Mouse (Mus musculus): Measurements from ENCODE around the gene Ifih1. TPM values are rescaled to one million over a fixed set of nuclear protein-coding genes. Genes with fewer than 3 reads are reported as not detected.

Gene Ifih1
- total and polyA plus RNA-seq, 3 experiments = 2.0 to 3.6 (median 2.2) TPM

- no peak overlapping the region for H3K9ac ChIP-seq (ENCODE audit: insufficient read depth, low read depth)
- no peak overlapping the region for H3K27ac ChIP-seq (ENCODE audit: insufficient read depth, low read depth)
- no peak overlapping the region for H3K4me3 ChIP-seq (replicated peaks in 1 of 3; ENCODE audit: low read depth in 2 of 3, low read length in 2 of 3, poor library complexity in 1 of 3)
These were observed 19.5 kb upstream of the Ifih1 start for GRCm38 (mm10) chr2:62665536-62665935.

GRCm38 (mm10) chr2:62664839-62665238 lies 18.8 kb upstream of the Ifih1 start:
- no peak overlapping the region for H3K27ac ChIP-seq (ENCODE audit: insufficient read depth, low read depth)

More at GRCm38 (mm10) chr2:62665536-62665935, 19.5 kb upstream of the Ifih1 start:
- Histone ChIP-seq H3K9me3 (replicated peaks; ENCODE audit: low read length) (no peaks in the 10 kb centered on the region), H3K27me3 (replicated peaks) (no peaks in the 10 kb centered on the region), H3K4me2 (ENCODE audit: insufficient read depth, low read depth, poor library complexity, severe bottlenecking) (no peak overlapping the region), H3K79me2 (replicated peaks; ENCODE audit: control insufficient read depth, extremely low read depth, insufficient read depth, poor library complexity, severe bottlenecking) (no peaks in the 10 kb centered on the region), H3K36me3 (replicated peaks in 1 of 2; ENCODE audit: control insufficient read depth in 1 of 2, insufficient read depth in 1 of 2, low read length in 1 of 2) (no peaks in the 10 kb centered on the region), H3K4me1 (ENCODE audit: control insufficient read depth in 1 of 2, insufficient read depth in 2 of 2) (peaks cover 0 to 23% of the 10 kb centered on the region in 2 experiments; a peak in 2 of 4 replicates)
- dilution Hi-C loops (cut with MboI; ENCODE audit: extremely low pct_ligation_motif_present, extremely low pct_unique_long_range_greater_than_20kb, low sequenced_read_pairs) (no loop called here), in situ Hi-C loops (cut with MboI; ENCODE audit: low pct_ligation_motif_present, low pct_unique_long_range_greater_than_20kb, low sequenced_read_pairs) (no loop called here)
- no peak for DNase-seq (ENCODE audit: extremely low read depth)
- TF ChIP-seq IRF4 (IDR thresholded peaks at IDR 0.05; ENCODE audit: low read depth, low read length) (no peak), ZKSCAN1 (IDR thresholded peaks at IDR 0.05; ENCODE audit: borderline replicate concordance, low read depth, low read length) (no peak), RAD21 (IDR thresholded peaks at IDR 0.05; ENCODE audit: low read depth, low read length) (no peak), GABPA (IDR thresholded peaks at IDR 0.05; ENCODE audit: insufficient replicate concordance, low read depth, low read length) (no peak), USF1 (IDR thresholded peaks at IDR 0.05; ENCODE audit: low read depth, low read length) (no peak), MAZ (IDR thresholded peaks at IDR 0.05; ENCODE audit: low read depth, low read length) (no peak), ELF1 (IDR thresholded peaks at IDR 0.05; ENCODE audit: low read depth, low read length) (no peak), SIN3A (IDR thresholded peaks at IDR 0.05; ENCODE audit: low read length) (no peak), PAX5 (IDR thresholded peaks at IDR 0.05; ENCODE audit: low read length) (no peak), NRF1 (IDR thresholded peaks at IDR 0.05; ENCODE audit: low read depth, low read length) (no peak), MEF2A (IDR thresholded peaks at IDR 0.05; ENCODE audit: borderline replicate concordance, low read depth, low read length) (no peak), ETS1 (conservative IDR thresholded peaks at IDR 0.05; ENCODE audit: low read depth, low read length) (no peak), MYC (IDR thresholded peaks at IDR 0.05; ENCODE audit: low read depth, low read length) (no peak), MAFK (IDR thresholded peaks at IDR 0.05; ENCODE audit: insufficient replicate concordance, low read length) (no peak), MXI1 (IDR thresholded peaks at IDR 0.05; ENCODE audit: low read depth, low read length) (no peak), ZC3H11A (IDR thresholded peaks at IDR 0.05; ENCODE audit: low read depth, low read length) (no peak), KAT2A (IDR thresholded peaks at IDR 0.05; ENCODE audit: insufficient replicate concordance, low read length) (no peak)

More at GRCm38 (mm10) chr2:62664839-62665238, 18.8 kb upstream of the Ifih1 start:
- in situ Hi-C loops (cut with MboI; ENCODE audit: low pct_ligation_motif_present, low pct_unique_long_range_greater_than_20kb, low sequenced_read_pairs) = no loop called here
- DNase-seq (ENCODE audit: extremely low read depth) = no peak
- dilution Hi-C loops (cut with MboI; ENCODE audit: extremely low pct_ligation_motif_present, extremely low pct_unique_long_range_greater_than_20kb, low sequenced_read_pairs) = no loop called here
- Histone ChIP-seq H3K4me1 (ENCODE audit: control insufficient read depth in 1 of 2, insufficient read depth in 2 of 2) (peaks cover 0 to 23% of the 10 kb centered on the region in 2 experiments; a peak in 2 of 4 replicates), H3K27me3 (replicated peaks) (no peaks in the 10 kb centered on the region), H3K4me2 (ENCODE audit: insufficient read depth, low read depth, poor library complexity, severe bottlenecking) (peak overlapping the region; percentile 97), H3K4me3 (replicated peaks in 1 of 3; ENCODE audit: low read depth in 2 of 3, low read length in 2 of 3, poor library complexity in 1 of 3) (peak overlapping the region in 2 of 3 experiments; percentile 71 to 86), H3K36me3 (replicated peaks in 1 of 2; ENCODE audit: control insufficient read depth in 1 of 2, insufficient read depth in 1 of 2, low read length in 1 of 2) (no peaks in the 10 kb centered on the region), H3K9me3 (replicated peaks; ENCODE audit: low read length) (no peaks in the 10 kb centered on the region), H3K79me2 (replicated peaks; ENCODE audit: control insufficient read depth, extremely low read depth, insufficient read depth, poor library complexity, severe bottlenecking) (no peaks in the 10 kb centered on the region), H3K9ac (ENCODE audit: insufficient read depth, low read depth) (peak overlapping the region; percentile 22; the same call in 1 of the 2 replicates)
- no peak for TF ChIP-seq NELFE (IDR thresholded peaks at IDR 0.05; ENCODE audit: low read depth, low read length)
- 0 out of 2 replicates have a peak, but pooled peaks have one; percentile 29 for TF ChIP-seq SIN3A (IDR thresholded peaks at IDR 0.05; ENCODE audit: low read length)
